Mouse (Mus musculus): ENCODE results near the gene Smad9. TPM values are rescaled to one million over a fixed set of nuclear protein-coding genes. Genes with fewer than 3 reads are reported as not detected.
A peak's percentile ranks its signal among the peaks of the same experiment; 100 is the strongest.

Smad9 gene
- 1 to 10 TPM; 1.7 to 1.9 TPM for total RNA-seq (2021)
- long read RNA-seq, experiment 1: 0 reads
- long read RNA-seq, experiment 2: 0 reads

DNA sequence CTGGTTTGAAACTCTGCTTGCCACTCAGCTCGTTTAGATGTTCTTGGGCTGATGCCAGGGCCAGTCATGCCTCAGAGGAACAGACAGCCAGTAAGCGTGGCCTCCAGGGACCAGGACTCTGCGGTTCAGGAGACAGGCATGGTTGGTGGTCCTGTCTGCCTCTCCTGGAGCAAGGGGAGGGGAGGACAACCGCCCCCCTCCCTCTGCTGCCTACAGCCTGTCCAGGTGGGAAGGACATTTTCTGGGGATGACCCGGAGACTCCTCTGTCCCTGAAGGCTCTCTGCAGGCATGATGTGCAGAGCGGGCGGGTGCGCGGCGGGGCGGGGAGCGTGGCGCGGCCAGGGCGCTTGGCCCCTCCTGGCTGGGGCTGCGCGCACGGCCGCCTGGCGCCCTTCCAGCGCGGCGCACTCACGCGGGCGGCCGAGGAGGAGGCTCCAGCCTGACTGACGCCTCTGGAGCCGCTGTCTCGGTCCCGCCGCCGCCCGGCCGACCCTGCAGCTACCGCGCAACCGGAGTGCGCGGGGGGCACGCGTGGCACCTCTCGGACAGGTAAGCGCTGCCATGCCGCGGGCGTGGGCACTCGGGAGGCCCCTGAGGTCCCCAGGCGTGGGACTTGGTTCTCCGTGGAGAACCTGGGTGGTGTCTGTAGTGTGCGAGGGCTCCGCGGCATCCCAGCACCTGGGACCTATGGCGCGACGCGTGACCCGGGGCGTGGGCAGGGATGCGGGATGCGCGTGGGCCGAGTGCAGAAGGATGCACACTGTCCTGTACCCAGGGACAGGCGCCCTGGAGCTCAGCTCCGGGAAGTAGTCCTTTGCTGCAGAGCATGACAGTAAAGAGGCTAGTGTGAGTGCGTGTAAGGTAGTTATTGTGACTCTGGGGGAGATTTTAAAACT lies at the start of gene Smad9:
Gene Smad9, plus strand, starts transcription at position 438 of the 897 bp plus-strand sequence.
- peak; percentile 57 to 70 for DNase-seq

DNA sequence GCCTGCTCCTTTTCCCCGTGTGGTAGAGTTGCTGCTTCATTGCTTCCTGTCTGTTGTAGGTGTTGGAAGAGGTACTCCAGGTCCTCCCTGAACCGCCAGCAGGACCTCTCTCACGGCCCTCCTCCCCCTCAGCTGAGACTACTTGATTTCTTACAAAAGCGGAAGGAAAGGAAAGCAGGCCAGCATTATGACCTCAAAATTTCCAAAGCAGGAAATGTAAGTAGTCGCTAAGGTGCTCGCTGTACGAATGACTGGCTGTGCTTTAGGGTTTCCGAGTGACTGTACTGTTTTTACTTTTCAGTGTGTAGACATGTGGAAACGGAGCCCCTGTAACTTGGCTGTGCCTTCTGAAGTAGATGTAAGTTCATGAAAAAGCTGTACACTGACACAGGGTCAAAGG lies 46.4 kb upstream of the Smad9 start:
- DNase-seq: peak; percentile 13 to 34

DNA sequence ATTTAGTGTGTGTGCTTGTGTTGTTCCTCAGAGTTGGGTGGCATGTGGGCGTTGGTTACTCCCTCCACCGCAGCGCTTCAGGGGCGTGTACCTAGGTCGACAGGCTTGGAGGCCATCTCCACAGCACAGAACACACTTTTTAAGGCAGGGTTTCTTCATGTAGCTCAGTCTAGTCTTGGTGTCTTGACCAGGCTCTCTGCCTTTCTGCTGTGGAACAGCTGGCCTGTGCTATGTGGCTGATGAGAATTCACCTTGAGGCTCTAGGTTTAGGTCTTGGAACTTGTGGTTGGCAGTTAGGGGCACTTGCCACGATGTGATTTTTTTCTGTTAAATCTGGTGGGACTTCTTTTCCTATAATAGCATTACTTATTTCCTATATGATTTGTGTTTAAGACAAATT lies 41.1 kb upstream of the Smad9 start, which contains the start of gene Gm21958:
Gene Gm21958, minus strand, starts transcription at position 101 of the 400 bp plus-strand sequence.
- DNase-seq: no peak

DNA sequence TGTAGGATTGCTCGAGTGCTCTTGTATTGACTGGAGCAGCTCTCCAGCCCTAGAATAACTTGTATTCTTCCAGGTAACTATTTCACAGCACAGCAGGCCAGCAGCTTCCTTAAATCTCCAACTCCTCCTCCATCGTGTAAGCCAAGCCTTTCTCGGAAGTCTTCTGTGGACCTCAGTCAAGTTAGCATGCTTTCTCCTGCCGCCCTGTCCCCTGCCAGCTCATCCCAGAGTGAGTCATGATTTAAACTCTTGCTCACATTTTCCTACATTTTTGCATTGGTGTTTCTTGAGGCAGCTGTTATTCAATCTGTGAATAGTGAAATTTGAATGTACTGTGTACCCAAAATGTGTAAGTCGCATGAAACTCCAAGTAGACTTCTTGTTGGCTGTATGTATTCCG lies 39.9 kb upstream of the Smad9 start:
- DNase-seq: no peak

DNA sequence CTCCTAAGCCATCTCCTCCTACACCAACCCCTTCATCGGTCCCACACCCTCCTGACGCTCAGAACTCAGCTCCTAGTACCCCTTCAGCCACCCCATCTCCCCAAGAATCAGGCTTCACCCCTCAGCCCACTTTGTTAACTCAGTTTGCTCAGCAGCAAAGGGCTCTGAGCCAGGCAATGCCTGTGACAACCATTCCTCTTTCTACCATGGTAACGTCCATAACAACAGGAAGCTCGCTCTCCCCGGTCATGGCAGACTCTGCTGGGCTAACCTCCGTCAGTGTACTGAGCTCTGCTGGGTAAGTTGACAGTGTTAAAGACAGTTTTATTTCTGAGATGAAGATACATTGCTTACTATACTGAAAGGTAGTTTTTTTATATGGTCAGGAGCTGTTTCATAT lies 38.0 kb upstream of the Smad9 start:
- no peak for DNase-seq

DNA sequence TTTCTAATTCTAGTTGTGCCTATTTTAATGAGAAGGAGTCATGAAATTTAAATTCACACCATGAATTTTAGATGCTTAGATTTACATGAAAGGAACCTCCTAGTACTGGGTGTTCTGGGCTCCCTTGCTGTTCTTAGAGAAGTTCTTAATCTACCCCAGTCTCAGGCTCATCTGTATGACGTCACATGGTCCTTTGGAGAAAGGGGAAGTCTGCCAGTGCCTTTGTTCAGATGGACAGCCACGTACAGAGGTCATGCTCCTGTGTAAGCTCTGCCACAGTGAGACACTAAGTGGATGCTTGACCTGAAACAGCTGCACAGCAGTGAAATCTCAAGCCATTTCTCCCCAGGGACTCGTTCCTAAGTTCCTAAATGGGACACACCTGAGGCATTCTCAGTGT lies 36.4 kb upstream of the Smad9 start:
- DNase-seq: peak in 1 of 2 experiments; percentile 16

DNA sequence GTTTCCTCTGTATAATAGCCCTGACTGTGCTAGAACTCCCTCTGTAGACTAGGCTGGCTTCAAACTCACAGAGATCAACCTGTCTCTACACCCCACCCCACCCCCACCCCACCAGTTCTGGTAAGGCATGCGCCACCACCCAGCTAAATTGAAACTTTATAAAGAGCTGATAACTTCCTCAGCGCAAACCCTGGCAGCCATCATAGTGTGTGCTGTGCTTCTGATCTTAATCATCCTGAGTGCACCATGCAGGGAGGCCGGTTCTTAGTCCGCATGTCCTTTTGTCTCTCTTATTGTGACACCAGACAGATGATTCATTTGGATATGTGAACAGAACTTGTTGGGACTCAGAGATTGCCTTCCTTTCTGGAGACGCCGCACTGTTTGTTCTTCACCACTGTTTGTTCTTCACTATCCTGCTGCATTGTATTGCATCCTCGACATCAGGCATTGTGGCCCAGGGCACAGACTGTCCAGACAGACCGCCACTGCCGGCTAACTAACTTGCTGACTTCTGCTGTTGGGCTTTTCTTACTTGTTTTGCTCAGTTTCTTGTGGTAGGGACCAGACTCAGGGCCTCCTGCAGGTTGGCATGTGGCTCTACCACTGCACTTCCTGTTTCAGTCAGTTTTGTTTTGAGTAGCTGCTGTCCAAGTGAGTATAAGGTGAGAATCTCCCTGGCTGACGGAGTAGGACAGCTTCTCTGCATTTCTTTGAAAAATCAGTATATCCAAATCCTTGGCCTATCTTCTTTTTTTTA lies 31.5 kb upstream of the Smad9 start:
- DNase-seq: peak in 1 of 2 experiments; percentile 19

DNA sequence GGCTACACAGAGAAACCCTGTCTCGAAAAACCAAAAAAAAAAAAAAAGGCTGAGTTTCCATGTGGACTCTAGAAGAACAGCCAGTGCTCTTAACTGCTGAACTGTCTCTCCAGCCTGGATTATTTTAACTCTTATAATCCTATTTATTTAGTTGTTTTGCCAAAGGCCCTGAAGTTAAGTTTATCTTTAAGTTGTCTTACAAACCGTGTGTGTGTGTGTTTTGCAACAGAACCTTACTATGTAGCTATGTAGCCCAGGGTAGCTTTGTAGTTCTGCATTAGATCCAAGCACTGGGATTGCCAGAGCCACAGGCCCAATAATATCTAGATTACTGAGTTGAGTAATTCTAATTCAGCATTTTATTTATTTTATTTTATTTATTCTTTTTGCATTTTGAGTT lies 30.0 kb upstream of the Smad9 start:
- DNase-seq: no peak

DNA sequence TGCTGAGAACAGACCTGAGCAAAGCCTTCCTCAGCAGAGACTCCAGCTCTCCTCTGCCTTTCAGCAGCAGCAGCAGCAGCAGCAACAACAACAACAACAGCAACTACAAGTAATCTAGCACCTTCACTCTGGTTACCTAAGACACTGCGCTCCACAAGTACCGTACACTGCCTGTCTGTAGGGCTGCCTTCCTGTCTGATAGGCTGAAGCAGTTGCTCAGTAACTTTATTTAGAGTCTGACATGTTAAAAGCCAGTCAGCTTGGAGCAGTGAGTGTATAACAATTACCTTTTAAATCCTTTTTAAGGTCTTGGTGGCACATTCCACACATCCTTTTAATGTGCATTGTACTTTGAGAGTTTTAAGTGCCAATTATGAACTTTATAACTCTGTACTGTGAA lies 27.8 kb upstream of the Smad9 start:
- no peak for DNase-seq

DNA sequence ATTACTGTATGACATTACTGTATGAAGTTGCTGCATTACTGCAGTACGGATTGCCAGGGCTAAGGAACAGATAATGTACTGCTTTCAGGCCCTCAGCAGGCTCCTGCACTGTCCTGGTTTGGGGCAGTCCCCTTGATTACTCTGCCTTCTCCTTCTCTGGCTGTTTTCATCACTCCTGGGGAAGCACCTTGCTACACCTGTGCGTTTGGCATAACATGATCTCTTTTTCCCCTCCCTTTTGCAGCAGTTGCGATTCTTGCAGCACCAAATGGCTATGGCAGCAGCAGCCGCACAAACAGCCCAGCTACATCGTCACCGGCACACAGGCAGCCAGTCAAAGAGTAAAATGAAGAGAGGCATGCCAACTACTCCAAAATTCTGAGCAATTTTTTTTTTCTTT lies 27.3 kb upstream of the Smad9 start:
- DNase-seq: no peak

DNA sequence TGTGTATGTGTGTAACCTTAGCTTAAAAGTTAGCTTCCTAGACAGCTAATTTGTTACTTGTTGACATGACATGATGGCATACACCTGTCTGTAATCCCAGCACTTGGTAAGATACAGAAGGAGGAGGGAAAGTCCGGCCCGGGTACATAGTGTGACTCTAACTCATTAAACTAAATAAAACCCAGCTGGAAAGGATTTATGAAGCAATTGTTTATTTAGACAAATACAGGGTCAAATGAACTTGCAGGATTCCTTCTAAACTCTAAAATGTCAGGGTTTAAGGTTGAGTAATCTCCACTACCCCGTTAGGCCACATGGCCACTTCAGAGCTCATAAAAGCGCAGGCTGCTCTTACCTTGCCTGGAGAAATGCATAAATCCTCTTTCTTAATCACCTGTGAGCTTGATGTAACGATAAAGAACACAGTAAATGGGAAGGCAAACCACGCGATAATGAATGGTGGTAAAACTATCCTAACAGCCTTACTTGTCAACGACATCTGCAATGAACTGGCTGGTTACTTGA lies 23.7 kb upstream of the Smad9 start:
- DNase-seq: no peak

DNA sequence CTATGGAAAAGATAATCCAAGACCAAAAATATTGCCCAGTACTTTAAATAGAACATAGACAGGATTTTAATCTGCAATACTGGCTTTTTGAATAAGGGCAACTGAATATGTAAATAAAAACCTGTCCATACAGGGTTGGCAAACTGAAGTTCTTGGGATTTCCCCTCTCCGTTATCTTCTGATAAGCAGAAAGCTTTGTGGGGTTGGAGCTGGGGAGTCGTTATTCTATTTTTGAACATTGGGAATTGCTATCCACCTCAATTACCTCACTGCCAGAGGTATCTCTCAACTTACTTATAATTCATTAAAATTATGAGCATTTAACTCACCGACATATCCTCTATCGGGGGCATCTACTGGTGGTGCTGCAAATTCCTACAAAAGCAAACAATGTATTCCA lies 23.0 kb upstream of the Smad9 start:
- DNase-seq: no peak

DNA sequence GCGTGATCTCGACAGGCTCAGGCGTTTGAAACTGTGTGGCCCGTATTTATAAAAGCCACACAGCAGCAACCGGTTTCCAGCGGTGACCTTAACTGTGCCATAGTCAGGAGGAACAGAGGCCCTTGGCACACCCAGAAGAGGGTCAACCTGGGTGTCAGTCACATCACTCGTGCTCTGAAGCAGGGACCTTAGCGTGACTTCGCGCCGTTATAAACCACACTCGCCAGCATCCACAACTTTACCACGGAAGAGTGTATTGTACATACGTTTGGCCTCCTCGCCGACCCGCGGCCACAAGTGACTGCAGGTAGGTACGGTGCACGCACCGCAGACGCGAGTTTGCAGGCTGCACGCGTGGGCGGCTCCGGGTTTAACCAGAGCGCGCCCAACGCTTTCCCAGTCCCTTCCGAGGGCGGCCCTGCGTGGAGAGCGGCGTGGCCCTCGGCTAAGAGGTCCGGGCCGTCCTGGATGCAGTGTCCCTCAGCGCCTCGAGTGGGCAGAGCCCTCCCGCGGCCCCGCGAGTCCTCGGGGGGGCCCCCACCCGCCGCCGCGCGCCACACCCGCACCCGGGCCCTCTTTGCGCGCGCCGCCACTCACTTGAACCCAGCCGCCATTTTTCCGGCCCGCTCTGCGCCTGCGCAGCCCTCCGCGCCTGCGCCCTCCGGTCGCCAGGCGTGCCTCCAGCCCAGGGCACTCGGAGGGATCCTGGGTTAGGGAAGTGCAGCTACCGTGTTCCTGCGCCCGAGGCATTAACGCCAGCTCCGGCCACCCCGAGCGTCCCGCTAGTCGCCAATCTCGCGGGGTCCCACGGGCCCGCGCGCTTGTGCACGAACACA lies 20.8 kb upstream of the Smad9 start:
- peak; percentile 92 to 93 for DNase-seq

DNA sequence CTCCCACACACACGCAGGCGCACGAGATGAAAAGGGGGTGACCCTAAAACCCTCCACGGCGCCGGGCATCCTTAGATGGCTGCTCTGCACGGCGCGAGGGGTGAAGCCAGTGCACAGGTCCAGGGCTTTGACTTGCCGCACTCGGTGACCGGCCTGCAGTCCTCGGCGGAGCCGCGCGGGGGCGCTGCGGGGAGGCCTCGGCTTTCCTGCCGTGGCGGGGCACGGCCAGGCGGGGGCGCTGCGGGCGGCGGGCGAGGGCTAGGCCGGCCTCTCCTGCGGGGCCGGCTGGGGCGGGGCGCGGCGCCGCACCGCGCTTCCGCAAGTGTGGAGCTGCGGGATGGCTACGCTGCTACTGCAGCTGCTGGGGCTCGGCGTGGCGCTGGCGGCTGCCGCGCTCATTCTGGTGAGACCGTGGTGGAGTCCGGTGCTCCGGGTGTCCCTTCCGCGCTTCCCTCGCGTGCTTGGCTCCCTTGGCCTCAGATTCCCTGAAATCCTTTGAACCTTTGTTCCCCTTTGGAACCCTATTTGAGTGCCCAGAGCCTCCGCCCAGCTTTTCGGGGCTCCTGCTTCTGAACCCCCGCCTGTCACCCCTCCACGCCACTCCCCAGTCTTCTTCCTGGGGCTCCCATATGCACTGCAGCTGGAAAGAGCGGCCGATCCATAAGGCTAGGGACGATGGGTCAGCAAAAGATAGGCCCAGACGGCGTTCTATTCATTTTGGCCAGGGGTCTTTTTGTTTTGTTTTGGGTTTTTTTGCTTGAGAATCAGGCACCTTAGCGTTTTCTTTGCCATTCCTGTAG lies 19.9 kb upstream of the Smad9 start, which contains the start of the genes Exosc8 and Alg5:
Gene Exosc8, minus strand, starts transcription at position 147 of the 800 bp plus-strand sequence.
Gene Alg5, plus strand, starts transcription at position 293 of the 800 bp plus-strand sequence.
- peak; percentile 88 to 97 for DNase-seq

DNA sequence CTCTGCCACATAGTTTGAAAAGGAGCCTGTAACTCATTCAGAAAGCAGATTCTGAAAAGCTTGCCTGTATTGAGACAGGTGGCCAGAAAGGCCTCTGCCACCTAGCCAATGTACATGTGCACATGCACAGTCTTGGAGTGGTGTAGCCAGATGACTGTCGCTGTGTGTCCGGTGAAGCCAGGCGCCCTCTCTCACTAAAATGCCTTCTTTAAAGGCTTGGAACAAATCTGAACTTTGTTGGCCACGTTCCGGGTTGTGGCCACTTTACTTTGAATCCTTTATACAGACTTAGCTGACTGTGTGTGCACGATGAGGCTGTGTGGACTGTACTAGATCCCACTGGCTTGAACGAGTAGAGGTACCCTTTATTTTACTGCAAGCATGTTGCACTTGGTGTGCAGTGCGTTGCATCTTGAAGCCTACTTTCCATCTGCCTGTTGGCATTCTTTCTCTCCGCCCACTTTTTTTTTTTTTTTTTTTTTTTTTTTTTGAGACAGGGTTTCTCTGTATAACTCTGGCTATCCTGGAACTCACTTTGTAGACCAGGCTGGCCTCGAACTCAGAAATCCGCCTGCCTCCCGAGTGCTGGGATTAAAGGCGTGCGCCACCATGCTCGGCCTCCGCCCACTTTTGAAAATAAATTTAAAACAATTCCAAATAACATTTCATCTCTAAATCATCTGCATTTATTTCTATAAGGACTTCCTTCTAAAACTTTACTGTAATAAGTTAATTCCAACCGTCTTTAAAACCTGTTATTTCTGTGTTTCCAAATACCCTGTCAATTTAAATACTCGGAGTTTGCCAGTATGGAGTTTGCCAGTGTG lies 19.1 kb upstream of the Smad9 start:
- DNase-seq: peak; percentile 8 to 22

DNA sequence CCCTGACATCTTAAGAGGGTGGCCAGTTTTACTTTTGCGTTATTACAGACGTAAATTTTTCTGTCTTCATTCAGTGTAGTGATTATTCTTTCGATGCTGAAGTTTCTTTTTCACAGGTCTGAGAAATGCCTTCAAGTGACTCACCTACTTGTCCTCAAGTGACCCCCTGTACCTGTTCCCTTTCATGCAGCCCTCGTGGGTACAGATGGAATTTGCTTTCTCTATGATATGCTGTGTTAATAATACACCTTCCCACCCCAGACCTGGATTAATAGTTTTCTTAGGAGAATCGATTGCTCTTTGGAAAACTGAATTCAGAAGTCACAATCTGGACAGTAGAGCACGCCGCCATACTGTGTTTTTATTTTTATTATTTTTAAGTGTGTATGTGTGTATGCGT lies 18.1 kb upstream of the Smad9 start:
- DNase-seq: no peak

DNA sequence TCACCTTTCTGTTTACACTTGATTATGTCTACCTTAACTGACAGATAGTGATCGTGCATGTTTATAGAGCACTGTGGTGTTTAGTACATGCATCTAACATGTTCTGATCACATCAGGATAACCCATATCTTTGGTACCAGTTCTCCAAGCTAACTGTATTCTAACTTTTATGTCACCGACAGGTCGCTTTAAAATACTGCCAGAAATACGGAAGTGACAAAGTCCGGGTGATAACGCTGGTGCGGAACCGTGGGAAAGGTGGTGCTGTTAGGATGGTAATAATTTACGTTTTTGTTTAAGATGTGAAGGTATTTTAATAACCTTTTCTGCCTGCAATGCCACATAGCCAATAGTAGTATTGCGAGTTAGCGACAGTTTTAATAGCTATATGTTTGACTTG lies 13.4 kb upstream of the Smad9 start:
- no peak for DNase-seq

DNA sequence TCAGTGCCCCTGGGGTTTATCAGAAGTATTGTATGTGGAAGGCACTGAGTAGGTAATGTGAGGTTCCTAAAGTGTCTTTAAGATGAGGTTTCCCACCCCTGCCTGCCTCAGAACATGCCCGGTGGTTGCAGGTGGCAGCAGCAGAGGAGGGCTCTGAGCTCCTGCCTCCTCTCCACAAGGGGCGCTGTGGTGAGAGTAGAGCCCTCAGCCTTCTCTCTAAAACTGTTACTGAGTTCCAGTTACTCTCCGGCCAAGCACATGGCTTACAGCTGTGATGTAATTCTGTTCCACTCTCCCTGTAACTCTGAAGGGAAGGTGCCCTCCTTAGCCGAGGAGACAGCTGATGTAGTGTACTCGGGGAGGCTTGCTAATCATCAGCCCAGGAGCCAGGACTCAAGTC lies 9.6 kb upstream of the Smad9 start:
- DNase-seq: no peak

DNA sequence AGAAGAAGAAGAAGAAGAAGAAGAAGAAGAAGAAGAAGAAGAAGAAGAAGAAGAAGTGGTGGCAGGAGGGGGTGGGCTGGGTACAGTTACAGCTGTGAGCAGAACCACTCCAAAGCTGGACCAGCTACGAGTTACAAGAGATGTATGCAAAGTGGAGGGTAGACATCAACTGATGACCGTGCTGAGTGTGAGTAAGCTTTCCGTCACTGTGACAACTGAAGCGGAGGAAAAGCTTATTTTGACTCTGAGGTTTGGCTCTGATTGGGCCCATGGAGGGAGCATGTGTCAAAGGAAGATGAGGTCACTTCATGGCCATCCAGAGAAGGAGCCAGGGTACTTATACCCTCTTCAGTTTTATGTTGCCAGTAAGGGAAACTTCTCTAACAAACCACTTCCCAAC lies 2.0 kb upstream of the Smad9 start:
- no peak for DNase-seq

DNA sequence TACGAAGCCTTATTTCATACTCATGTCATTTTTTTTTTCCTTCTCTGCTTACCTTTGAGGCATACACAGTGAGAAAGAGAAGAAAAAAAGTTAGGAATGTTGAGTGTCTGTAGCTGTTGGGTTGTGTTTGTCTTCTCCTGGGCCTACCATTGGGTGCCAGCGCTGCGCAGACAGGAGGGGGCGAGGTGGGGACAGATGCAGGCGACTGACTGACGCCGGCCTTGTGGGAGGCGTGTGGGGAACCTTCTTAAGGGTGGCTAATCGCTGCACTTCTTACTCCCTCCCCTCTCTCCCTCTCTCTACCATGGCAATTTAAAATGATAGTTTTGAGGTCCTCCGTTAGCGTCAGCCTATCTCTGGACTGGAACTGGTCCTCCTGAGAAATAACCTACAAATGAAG lies 676 bp downstream of the Smad9 start:
- peak; percentile 19 to 33 for DNase-seq

Data from heart, adult 18-20 months (tissue).